ENCODE assay signal across 15 mouse cellular contexts in the genomic region with DNA sequence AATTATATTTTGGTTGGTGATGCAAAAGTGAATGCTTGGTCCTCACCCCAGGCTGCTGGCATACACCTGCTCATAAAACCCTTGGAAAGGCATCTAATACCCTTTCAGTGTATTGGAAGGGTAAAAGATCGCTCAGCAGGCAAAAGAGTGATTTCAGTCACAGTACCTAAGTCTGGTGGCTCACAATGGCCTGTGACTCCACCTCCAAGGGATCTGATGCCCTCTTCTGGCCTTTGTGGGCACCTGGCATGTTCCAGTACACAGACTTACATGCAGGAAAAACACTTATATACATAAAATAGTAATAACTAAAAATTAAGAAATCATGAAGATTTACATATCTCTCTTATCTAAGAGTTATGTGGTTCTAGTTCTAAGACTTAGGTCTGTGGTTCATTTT. TPM values are rescaled to one million over a fixed set of nuclear protein-coding genes. Genes with fewer than 3 reads are reported as not detected.
DNase-seq lines count a peak whose midpoint lies in the region; TF ChIP-seq lines count a peak whose summit lies in the region.
"Had no signal": no experiment of that assay in that cellular context is flagged by ENCODE, and none has a peak within 500 bp of the region (broad histone marks: within the 10 kb centered on the region; RNA-seq: fewer than 3 reads in every experiment).

No protein-coding gene starts in this region.

- peak; percentile 29 for DNase-seq in adrenal gland, adult 2 months
- no peak for DNase-seq in adrenal gland, postnatal 25 days
- no peak for DNase-seq in layer of hippocampus, adult 2 months (ENCODE audit: low spot score in 2 of 2)
- DNase-seq in layer of hippocampus, adult 9-11 months: no peak
- peak; percentile 34 for DNase-seq in thymus, postnatal 4 days
- no peak for DNase-seq in thymus, adult 18-20 months
- no peak for DNase-seq in ovary, adult 18-20 months (ENCODE audit: low spot score)
- no peak for DNase-seq in layer of hippocampus, adult 18-20 months (ENCODE audit: low spot score in 2 of 2)
- DNase-seq: embryo, embryonic 11 days; heart, postnatal 4 days; kidney, postnatal 14 days had no signal

- no peak overlapping the region for H3K27ac ChIP-seq in layer of hippocampus, adult 2 months
- H3K27ac ChIP-seq: forebrain, embryonic 13.5 days; macrophage had no signal

- H3K4me3 ChIP-seq in layer of hippocampus, adult 2 months: no peak overlapping the region
- H3K4me3 ChIP-seq: forebrain, embryonic 13.5 days had no signal

- TF ChIP-seq CTCF in layer of hippocampus, adult 2 months (conservative IDR thresholded peaks at IDR 0.05): peak; percentile 54

RNA-seq across cellular contexts. Expression of a gene that starts 8.0 kb away (rescaled TPM):
- 10 to 100 TPM; 77.4 to 99.9 TPM for total RNA-seq in adrenal gland, adult 2 months (2021)
- 16.8 and 19.8 TPM in 2 replicates for polyA plus RNA-seq in adrenal gland, adult 2 months (2012; rRNA removed)
- total RNA-seq in adrenal gland, postnatal 25 days (2021): 82.7 and 85.5 TPM in 2 replicates
- total RNA-seq in layer of hippocampus, adult 2 months (2021): 10 to 100 TPM; 41.5 to 47.6 TPM
- total RNA-seq in layer of hippocampus, adult 18-20 months (2021): 10 to 100 TPM; 37.9 to 43.3 TPM

RNA-seq across cellular contexts. Expression of a gene that starts 47.2 kb away (rescaled TPM):
- total RNA-seq in adrenal gland, adult 2 months (2021): 100 to 1,000 TPM; 246 to 354 TPM
- 31.1 and 40.3 TPM in 2 replicates for polyA plus RNA-seq in adrenal gland, adult 2 months (2012; rRNA removed)
- total RNA-seq in adrenal gland, postnatal 25 days (2021): 230 and 325 TPM in 2 replicates
- 100 to 1,000 TPM; 163 to 171 TPM for total RNA-seq in layer of hippocampus, adult 2 months (2021)
- 100 to 1,000 TPM; 179 to 183 TPM for total RNA-seq in layer of hippocampus, adult 18-20 months (2021)

RNA-seq across cellular contexts. Expression of a gene that starts 47.3 kb away (rescaled TPM):
- total RNA-seq in adrenal gland, adult 2 months (2021): 10 to 100 TPM; 27.7 to 34.8 TPM
- polyA plus RNA-seq in adrenal gland, adult 2 months (2012; rRNA removed): 7.7 and 12.0 TPM in 2 replicates
- total RNA-seq in adrenal gland, postnatal 25 days (2021): 19.4 and 26.1 TPM in 2 replicates
- 10 to 100 TPM; 17.0 to 17.9 TPM for total RNA-seq in layer of hippocampus, adult 2 months (2021)
- total RNA-seq in layer of hippocampus, adult 18-20 months (2021): 10 to 100 TPM; 14.3 to 16.6 TPM

RNA-seq across cellular contexts. Expression of a gene that starts 55.5 kb away (rescaled TPM):
- not detected for total RNA-seq in adrenal gland, adult 2 months (2021)
- not detected in 2 replicates for polyA plus RNA-seq in adrenal gland, adult 2 months (2012; rRNA removed)
- total RNA-seq in adrenal gland, postnatal 25 days (2021): not detected in 2 replicates
- not detected for total RNA-seq in layer of hippocampus, adult 2 months (2021)
- total RNA-seq in layer of hippocampus, adult 18-20 months (2021): not detected
- total RNA-seq: gastrocnemius, postnatal 4 days; heart, postnatal 4 days; left cerebral cortex, postnatal 25 days had no signal

Comparison
In these comparisons a context has a peak if more than half of its experiments do, and no peak if none do; other contexts are left out.
1. DNase-seq: peak in adrenal gland, adult 2 months (single experiment) and thymus, postnatal 4 days (single experiment); none in adrenal gland, postnatal 25 days (single experiment), layer of hippocampus, adult 2 months (0 of 2), layer of hippocampus, adult 9-11 months (single experiment), thymus, adult 18-20 months (0 of 2), ovary, adult 18-20 months (single experiment) and layer of hippocampus, adult 18-20 months (0 of 2).